Mouse (Mus musculus) heart, adult 2 months (tissue): ENCODE data around the gene Ppy.

Source experiments
- CTCF ChIP-seq: fragments of 200-600 bp; IDR thresholded peaks from 2 replicates; pipeline ENCODE4 v1.8.1; 2022; ENCODE audit warnings: antibody characterized with exemption, mild to moderate bottlenecking, moderate library complexity
- EP300 ChIP-seq: fragments of 200-500 bp; IDR thresholded peaks from 2 replicates; pipeline ENCODE4 v1.6.1; 2011; ENCODE audit warnings: low read depth, low read length, control low read depth; ENCODE audit not compliant: insufficient read depth
- POLR2A ChIP-seq: fragments of 200-500 bp; IDR thresholded peaks from 2 replicates; pipeline ENCODE4 v1.6.1; 2011; ENCODE audit warnings: mild to moderate bottlenecking, low read depth, low read length, control low read depth; ENCODE audit not compliant: insufficient read depth

GRCm38 (mm10) chr11:102106911-102107310, 5.8 kb upstream of the Ppy start:
- TF ChIP-seq EP300 = no peak
- no peak for TF ChIP-seq POLR2A
- no peak for TF ChIP-seq CTCF
